Comparison of ENCODE assay signal across 17 mouse cellular contexts in genomic region chr6:118997397-118997796, GRCm38 (mm10).
"Had no signal": no experiment of that assay in that cellular context is flagged by ENCODE, and none has a peak within 500 bp of the region (broad histone marks: within the 10 kb centered on the region; RNA-seq: fewer than 3 reads in every experiment).

No protein-coding gene starts in this region.

- H3K4me1 ChIP-seq: megakaryocyte, embryonic 14.5 days; neural tube, embryonic 12.5 days had no signal

- H3K4me2 ChIP-seq: limb, embryonic 13.5 days; midbrain, embryonic 11.5 days; midbrain, embryonic 15.5 days; neural tube, embryonic 12.5 days had no signal

- H3K36me3 ChIP-seq: midbrain, embryonic 15.5 days; neural tube, embryonic 12.5 days had no signal

- H3K27ac ChIP-seq: kidney, postnatal 0 days; layer of hippocampus, adult 2 months; limb, embryonic 13.5 days; midbrain, embryonic 15.5 days; neural tube, embryonic 12.5 days had no signal

- H3K27me3 ChIP-seq: limb, embryonic 13.5 days; midbrain, embryonic 15.5 days; neural tube, embryonic 12.5 days had no signal

- H3K9me3 ChIP-seq: megakaryocyte, embryonic 14.5 days; midbrain, embryonic 15.5 days; neural tube, embryonic 12.5 days had no signal

- H3K4me3 ChIP-seq: layer of hippocampus, adult 2 months; limb, embryonic 13.5 days; megakaryocyte, embryonic 14.5 days; midbrain, embryonic 15.5 days; neural tube, embryonic 12.5 days had no signal

- H3K9ac ChIP-seq: limb, embryonic 13.5 days; midbrain, embryonic 15.5 days; neural tube, embryonic 12.5 days had no signal

- ATAC-seq: lung, postnatal 0 days; midbrain, embryonic 15.5 days had no signal

- DNase-seq: kidney, adult 11 months; kidney, adult 9 months; kidney, postnatal 4 days; left cerebral cortex, postnatal 4 days; lung, adult 18-20 months; lung, postnatal 4 days; retina, postnatal 1 day; right cerebral cortex, postnatal 4 days; thymus, postnatal 4 days had no signal
